Mouse (Mus musculus) forebrain, embryonic 16.5 days (tissue): Measurements from ENCODE around the gene Gm49333. TPM values are rescaled to one million over a fixed set of nuclear protein-coding genes. Genes with fewer than 3 reads are reported as not detected.

Experiments
- ATAC-seq: fragments of 200-750 bp; cut with Nextera tagmentation; 2 replicates; pipeline ENCODE4 v1.8.0; 2017; ENCODE audit warnings: mild to moderate bottlenecking, moderate library complexity
- H3K27ac ChIP-seq: fragments of 300-500 bp; sonication (generic); 2 replicates; pipeline ENCODE4 v1.5.1; 2014; ENCODE audit warnings: low read length, control low read depth
- H3K27me3 ChIP-seq: fragments of 300-500 bp; sonication (generic); replicated peaks from 2 replicates; pipeline ENCODE4 v1.6.1; 2014; ENCODE audit warnings: low read length; ENCODE audit not compliant: control insufficient read depth, insufficient read depth
- H3K36me3 ChIP-seq: fragments of 300-500 bp; sonication (generic); 2 replicates; pipeline ENCODE4 v1.6.1; 2014; ENCODE audit not compliant: control insufficient read depth, insufficient read depth
- H3K4me1 ChIP-seq: fragments of 300-500 bp; sonication (generic); replicated peaks from 2 replicates; pipeline ENCODE4 v1.6.1; 2014; ENCODE audit warnings: low read length; ENCODE audit not compliant: control insufficient read depth, insufficient read depth
- H3K4me2 ChIP-seq: fragments of 300-500 bp; sonication (generic); 2 replicates; pipeline ENCODE4 v1.6.1; 2014; ENCODE audit warnings: mild to moderate bottlenecking, low read length, control low read depth
- H3K4me3 ChIP-seq: fragments of 300-500 bp; sonication (generic); replicated peaks from 2 replicates; pipeline ENCODE4 v1.5.1; 2014; ENCODE audit warnings: mild to moderate bottlenecking, low read length, control low read depth
- H3K9ac ChIP-seq: fragments of 300-500 bp; sonication (generic); replicated peaks from 2 replicates; pipeline ENCODE4 v1.6.1; 2014; ENCODE audit warnings: low read depth, low read length, control low read depth
- H3K9me3 ChIP-seq: fragments of 300-500 bp; sonication (generic); 2 replicates; pipeline ENCODE4 v1.6.1; 2016; ENCODE audit warnings: low read length; ENCODE audit not compliant: control insufficient read depth
- WGBS: fragments of 180-500 bp; shearing (Covaris S2); extraction: QIAGEN DNeasy Blood & Tissue Kit; methylation state at CpG from one replicate; pipeline ENCODE4 v1.1.7; 2014; 5-methylcytosine and 5-hydroxymethylcytosine counted together
- polyA plus RNA-seq: library from polyadenylated mRNA; unstranded; fragments of >200 nt; fragmentation: Nextera tagmentation; extraction: Ambion mirVana; gene quantifications from 2 replicates; pipeline ENCODE4 v1.2.1, GENCODE M21; 2015

Gm49333 gene
- polyA plus RNA-seq, 1 experiment from 2014 or later: not detected

DNA sequence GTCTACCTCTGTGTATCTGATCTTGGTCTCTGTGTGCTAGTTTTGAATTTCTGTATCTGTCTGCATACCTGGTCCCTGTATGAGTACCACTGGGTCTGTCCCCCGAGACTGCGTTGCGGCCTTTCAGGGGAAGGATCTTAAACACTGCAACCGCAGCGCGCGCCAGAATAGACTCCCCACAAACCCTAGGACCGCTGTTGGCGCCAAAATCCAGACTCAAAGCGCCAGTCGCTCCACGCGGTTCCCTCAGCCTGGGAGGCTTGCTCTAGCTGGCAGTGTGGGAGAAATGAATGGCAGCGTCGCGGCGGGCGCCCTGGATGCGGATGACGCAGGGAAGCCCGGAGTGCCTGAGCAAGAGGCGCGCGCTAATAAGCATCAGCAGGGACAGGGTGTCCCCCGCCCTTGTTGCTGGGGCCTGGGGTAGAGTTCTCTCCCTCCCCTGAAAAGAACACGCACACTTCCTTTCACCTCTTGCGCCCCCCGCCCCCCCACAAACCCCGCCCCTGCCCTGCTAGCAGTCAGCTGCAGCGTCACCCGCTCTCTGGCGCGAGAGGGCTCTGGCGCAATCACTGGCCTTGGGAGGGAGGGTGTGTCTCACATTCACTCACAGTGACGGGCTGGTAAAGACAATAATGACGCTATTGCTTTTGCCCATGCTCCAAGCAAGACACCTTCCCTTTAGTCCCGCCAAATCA lies 10.7 kb downstream of the Gm49333 start:
- whole genome bisulfite sequencing: under 1% methylated on average over 36 of the region's 37 CpGs
- Histone ChIP-seq H3K4me3 (peak overlapping the region; percentile 78), H3K4me2 (peak overlapping the region; percentile 92), H3K4me1 (peaks cover 16% of the 10 kb centered on the region), H3K9ac (peak overlapping the region; percentile 72), H3K9me3 (no peaks in the 10 kb centered on the region), H3K27me3 (no peaks in the 10 kb centered on the region), H3K27ac (peak overlapping the region; percentile 92), H3K36me3 (no peaks in the 10 kb centered on the region)
- ATAC-seq: peak; percentile 52

- Histone ChIP-seq H3K27ac (no peak overlapping the region; the same call in 1 of the 2 replicates), H3K4me3 (no peak overlapping the region), H3K9me3 (no peaks in the 10 kb centered on the region), H3K27me3 (no peaks in the 10 kb centered on the region), H3K9ac (no peak overlapping the region), H3K4me1 (peaks cover 16% of the 10 kb centered on the region), H3K36me3 (no peaks in the 10 kb centered on the region), H3K4me2 (no peak overlapping the region)
- 7% methylated on average over 2 of the region's 2 CpGs for WGBS
- ATAC-seq: no peak
Observed at GRCm38 (mm10) chr16:20623211-20623610, 11.8 kb downstream of the Gm49333 start.

DNA sequence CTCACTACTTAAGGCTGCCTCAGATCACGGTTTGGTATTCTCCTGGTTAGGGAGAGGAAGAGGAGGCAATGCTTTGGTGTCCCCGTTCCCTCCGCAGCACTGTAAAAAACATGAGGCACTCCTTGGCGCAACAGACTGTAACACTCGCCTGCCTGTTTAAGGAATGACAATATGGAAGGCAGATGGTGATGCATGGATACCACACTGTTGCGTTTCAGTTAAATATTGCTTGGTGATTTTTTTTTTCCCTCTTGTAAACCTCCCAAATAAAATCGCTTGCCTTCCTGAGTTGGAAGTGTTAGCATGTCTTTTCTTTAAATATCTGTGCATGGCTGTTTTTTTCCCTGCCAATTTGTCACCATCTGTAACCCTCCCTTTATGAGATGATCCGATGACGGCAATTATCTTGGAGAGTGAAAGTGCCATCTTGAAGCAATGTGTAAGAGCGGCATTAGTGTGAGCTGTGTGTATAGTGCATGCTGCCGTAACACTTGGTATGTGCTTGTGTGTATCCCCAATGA lies 17.5 kb downstream of the Gm49333 start:
- 33% methylated on average over 11 of the region's 11 CpGs for WGBS
- no peak overlapping the region for H3K9ac ChIP-seq
- no peaks in the 10 kb centered on the region for H3K27me3 ChIP-seq
- H3K9me3 ChIP-seq: no peaks in the 10 kb centered on the region
- peaks cover 23% of the 10 kb centered on the region for H3K4me1 ChIP-seq
- H3K27ac ChIP-seq: peak overlapping the region; percentile 65
- H3K36me3 ChIP-seq: no peaks in the 10 kb centered on the region
- peak overlapping the region; percentile 90 for H3K4me2 ChIP-seq
- H3K4me3 ChIP-seq: no peak overlapping the region
- ATAC-seq: peak; percentile 86

DNA sequence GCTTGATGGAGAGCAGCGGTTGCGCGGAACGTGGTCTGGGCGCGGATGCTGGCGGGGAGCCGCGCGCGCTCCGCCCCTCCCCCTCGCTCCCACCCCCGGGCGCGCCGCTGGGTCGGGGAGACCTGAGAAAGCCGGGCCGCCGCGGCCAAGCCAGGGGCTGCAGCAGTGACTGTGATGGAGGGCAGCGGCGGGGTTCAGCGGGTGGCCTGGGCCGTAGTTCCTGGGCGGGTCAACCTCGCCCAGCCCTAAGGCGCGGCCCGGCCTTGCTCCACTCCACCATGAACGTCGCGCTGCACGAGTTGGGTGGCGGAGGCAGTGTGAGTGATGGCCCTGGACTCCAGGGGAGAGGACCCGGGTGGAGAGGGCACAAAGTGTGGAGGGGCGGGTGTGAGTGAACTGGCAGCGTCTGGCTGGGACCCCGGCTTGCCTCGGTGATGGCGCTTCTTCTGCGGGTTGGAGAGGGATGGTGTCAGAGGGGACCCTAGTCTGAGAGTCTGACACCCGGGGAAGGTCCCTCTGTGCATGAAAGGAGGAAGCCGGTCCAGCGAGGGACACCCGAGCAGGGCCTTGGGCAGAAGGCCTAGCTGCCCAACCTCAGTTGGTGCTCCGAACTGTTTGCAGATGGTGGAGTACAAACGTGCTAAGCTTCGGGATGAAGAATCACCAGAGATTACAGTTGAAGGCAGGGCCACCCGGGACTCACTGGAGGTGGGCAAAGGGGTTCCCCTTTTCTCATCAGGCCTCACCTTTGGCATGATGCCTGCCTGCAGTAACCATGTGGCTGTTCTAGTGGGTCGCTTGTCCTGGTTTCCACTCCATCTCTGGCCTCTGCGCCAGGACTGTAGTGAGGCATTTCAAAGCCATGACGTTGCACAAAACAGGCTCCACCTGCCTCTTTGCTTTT lies 18.6 kb downstream of the Gm49333 start, which contains the start of gene Ece2:
Gene Ece2 (plus strand): TSS at position 98 of the 904 bp plus-strand sequence.
- Histone ChIP-seq H3K27ac (peak within 1 kb of the TSS; percentile 65), H3K4me3 (peak within 1 kb of the TSS; percentile 65), H3K4me1 (peaks cover 23% of the 10 kb centered on the region), H3K36me3 (no peaks in the 10 kb centered on the region), H3K4me2 (peak within 1 kb of the TSS; percentile 90), H3K9ac (peak within 1 kb of the TSS; percentile 72), H3K9me3 (no peaks in the 10 kb centered on the region), H3K27me3 (no peaks in the 10 kb centered on the region)
- peak; percentile 45 for ATAC-seq
- WGBS: 6% methylated on average over 48 of the region's 54 CpGs

DNA sequence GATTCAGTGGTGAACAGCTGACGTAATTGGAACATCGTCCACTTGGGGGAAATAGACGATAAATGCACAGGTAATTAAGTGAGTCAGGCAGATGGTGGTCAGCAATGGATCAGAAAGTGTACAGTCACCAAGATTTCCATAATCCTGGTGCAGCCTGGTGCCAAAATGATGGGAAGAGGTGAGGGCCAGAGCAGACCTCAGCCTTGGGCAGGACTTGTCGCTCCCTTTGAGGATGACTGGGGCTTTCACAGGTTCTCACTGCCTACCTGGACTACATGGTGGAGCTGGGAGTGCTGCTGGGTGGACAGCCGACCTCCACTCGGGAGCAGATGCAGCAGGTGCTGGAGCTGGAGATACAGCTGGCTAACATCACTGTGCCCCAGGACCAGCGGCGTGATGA lies 26.0 kb downstream of the Gm49333 start:
- Histone ChIP-seq H3K36me3 (no peaks in the 10 kb centered on the region), H3K9ac (no peak overlapping the region), H3K27me3 (no peaks in the 10 kb centered on the region), H3K4me3 (no peak overlapping the region), H3K27ac (no peak overlapping the region), H3K4me1 (peaks cover 17% of the 10 kb centered on the region), H3K4me2 (no peak overlapping the region), H3K9me3 (no peaks in the 10 kb centered on the region)
- WGBS: 87% methylated on average over 8 of the region's 8 CpGs
- no peak for ATAC-seq

DNA sequence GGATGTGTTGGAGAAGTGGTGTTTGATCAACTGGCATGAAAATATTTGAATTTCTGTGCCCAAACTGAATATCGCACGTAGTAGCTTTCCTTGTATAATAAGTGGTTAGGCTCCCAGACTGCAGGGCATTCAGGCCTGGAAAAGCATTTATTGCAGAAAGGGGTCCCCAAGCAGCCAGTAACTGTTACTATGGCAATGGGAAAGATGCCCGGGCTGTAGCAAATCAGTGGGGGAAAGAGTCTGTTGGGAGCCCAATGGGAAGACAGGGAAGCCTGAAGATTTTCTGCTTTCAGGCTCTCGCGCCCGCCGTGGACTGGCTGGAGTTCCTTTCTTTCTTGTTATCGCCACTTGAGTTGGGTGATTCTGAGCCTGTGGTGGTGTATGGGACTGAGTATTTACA lies 27.0 kb downstream of the Gm49333 start:
- Histone ChIP-seq H3K27me3 (no peaks in the 10 kb centered on the region), H3K4me1 (peaks cover 17% of the 10 kb centered on the region), H3K9me3 (no peaks in the 10 kb centered on the region), H3K4me2 (peak overlapping the region; percentile 31), H3K36me3 (no peaks in the 10 kb centered on the region), H3K27ac (peak overlapping the region; percentile 20), H3K4me3 (peak overlapping the region; percentile 3; the same call in 1 of the 2 replicates), H3K9ac (peak overlapping the region; percentile 26)
- peak; percentile 88 for ATAC-seq
- 37% methylated on average over 8 of the region's 8 CpGs for WGBS

- no peaks in the 10 kb centered on the region for H3K9me3 ChIP-seq
- H3K4me3 ChIP-seq: no peak overlapping the region
- H3K4me2 ChIP-seq: no peak overlapping the region
- no peak overlapping the region for H3K27ac ChIP-seq
- WGBS: 6% methylated on average over 8 of the region's 8 CpGs
- ATAC-seq: peak; percentile 62
- H3K27me3 ChIP-seq: no peaks in the 10 kb centered on the region
- no peaks in the 10 kb centered on the region for H3K36me3 ChIP-seq
- no peak overlapping the region for H3K9ac ChIP-seq
- H3K4me1 ChIP-seq: peaks cover 17% of the 10 kb centered on the region
Observed at GRCm38 (mm10) chr16:20642161-20642560, 30.8 kb downstream of the Gm49333 start.

DNA sequence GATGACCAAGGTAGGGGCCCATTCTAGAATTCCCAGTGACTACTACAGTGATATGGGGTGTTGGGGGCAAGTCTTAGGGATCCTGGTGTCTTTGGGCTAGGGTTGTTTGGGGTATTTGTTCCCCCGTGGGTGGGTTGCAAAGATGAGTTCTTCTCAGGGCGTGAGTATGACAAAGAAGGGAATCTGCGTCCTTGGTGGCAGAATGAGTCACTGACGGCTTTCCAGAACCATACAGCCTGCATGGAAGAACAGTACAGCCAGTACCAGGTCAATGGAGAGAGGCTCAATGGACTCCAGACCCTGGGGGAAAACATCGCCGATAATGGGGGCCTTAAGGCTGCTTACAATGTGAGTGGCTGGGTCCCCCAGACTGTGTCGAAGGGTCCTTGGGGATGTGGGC lies 32.5 kb downstream of the Gm49333 start:
- Histone ChIP-seq H3K36me3 (no peaks in the 10 kb centered on the region), H3K4me1 (peaks cover 5% of the 10 kb centered on the region), H3K9ac (no peak overlapping the region), H3K27ac (no peak overlapping the region), H3K27me3 (no peaks in the 10 kb centered on the region), H3K9me3 (no peaks in the 10 kb centered on the region), H3K4me2 (no peak overlapping the region), H3K4me3 (no peak overlapping the region)
- 93% methylated on average over 7 of the region's 7 CpGs for WGBS
- ATAC-seq: no peak
